Mouse (Mus musculus): ENCODE measurements around the gene Arhgef7.
"Not testable (repeated sequence)": the region's sequence is repeated elsewhere in the genome, so short reads cannot be mapped to it uniquely, and the experiment has no call there.

Gene Arhgef7

GRCm38 (mm10) chr8:11834200-11834599 lies 106.7 kb downstream of the Arhgef7 start:
- in situ Hi-C loops (cut with MboI) = no loop called here

- in situ Hi-C loops (cut with MboI) = no loop called here
These were observed 107.2 kb downstream of the Arhgef7 start for GRCm38 (mm10) chr8:11834691-11835090.

- in situ Hi-C loops (cut with MboI) = no loop called here
These were observed 112.7 kb downstream of the Arhgef7 start, which contains the start of gene Tex29 for GRCm38 (mm10) chr8:11840174-11840573. Tex29 (plus strand) TSS chr8:11840474.

- in situ Hi-C loops (cut with MboI) = no loop called here
These were observed 114.0 kb downstream of the Arhgef7 start for GRCm38 (mm10) chr8:11841571-11841970.

- in situ Hi-C loops (cut with MboI) = no loop called here
These were observed 115.2 kb downstream of the Arhgef7 start for GRCm38 (mm10) chr8:11842757-11843156.

GRCm38 (mm10) chr8:11843677-11844315 lies 116.3 kb downstream of the Arhgef7 start:
- in situ Hi-C loops (cut with MboI) = no loop called here

- in situ Hi-C loops (cut with MboI) = no loop called here
These were observed 116.8 kb downstream of the Arhgef7 start for GRCm38 (mm10) chr8:11844316-11844685.

GRCm38 (mm10) chr8:11846807-11847206 lies 119.3 kb downstream of the Arhgef7 start:
- in situ Hi-C loops (cut with MboI) = no loop called here

- in situ Hi-C loops (cut with MboI) = no loop called here
These were observed 140.3 kb downstream of the Arhgef7 start for GRCm38 (mm10) chr8:11867832-11868231.

GRCm38 (mm10) chr8:11874227-11874626 lies 146.7 kb downstream of the Arhgef7 start:
- in situ Hi-C loops (cut with MboI) = not testable (repeated sequence)

GRCm38 (mm10) chr8:11884646-11885045 lies 157.1 kb downstream of the Arhgef7 start:
- in situ Hi-C loops (cut with MboI) = no loop called here
